Mouse (Mus musculus) E14TG2a.4 (cell line): ENCODE results near the gene Gm17571.

Experiments used
- CTCF ChIP-seq: conservative IDR thresholded peaks from 2 replicates; pipeline ENCODE4 v1.5.1; 2014; ENCODE audit warnings: low read length
- NANOG ChIP-seq: IDR thresholded peaks from 2 replicates; pipeline ENCODE4 v1.6.1; 2014; ENCODE audit warnings: borderline replicate concordance, low read length, mixed read lengths
- POU5F1 ChIP-seq: IDR thresholded peaks from 2 replicates; pipeline ENCODE4 v1.6.1; 2014; ENCODE audit warnings: low read length, borderline replicate concordance

DNA sequence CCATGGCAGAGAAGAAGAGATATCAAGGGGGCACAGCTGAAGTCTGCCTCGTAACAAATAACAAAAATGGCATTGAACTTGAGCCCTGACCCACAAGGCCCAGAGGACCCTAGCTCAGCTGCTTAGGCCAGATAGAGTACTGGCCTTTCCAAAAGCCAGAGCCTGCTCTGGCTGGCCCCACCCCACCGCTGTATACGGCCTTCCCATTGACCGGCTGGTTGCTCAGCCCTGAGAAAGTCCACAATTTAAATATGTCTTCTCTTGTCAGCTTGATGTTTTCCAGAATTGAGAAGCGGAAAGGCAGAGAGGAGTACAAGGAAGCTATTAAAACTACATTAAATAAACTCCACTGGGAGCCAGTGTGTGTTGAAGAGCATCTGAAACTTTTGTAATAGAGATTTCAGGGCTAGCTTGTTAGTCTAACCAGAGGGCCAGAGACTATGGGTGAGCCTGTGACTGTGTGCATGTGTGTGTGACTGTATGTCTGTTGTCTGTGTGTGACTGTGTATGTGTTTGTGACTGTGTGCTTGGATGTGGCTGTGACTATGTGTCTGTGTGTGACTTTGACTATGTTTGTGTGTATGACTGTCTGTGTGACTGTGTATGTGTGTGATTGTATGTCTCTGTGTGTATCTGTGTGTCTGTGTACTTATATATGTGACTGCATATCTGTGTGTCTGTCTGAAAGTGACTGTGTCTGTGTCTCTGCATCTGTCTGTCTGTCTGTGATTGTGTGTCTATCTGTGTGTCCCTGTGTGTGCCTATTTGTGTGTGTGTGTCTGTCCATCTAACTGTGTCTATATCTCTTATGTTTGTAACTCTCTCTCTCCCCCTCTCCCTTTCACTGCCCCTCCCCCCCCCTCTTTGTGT is 36.9 kb upstream of the Gm17571 start:
- no peak for TF ChIP-seq CTCF
- no peak for TF ChIP-seq POU5F1
- no peak for TF ChIP-seq NANOG
